Mouse (Mus musculus) embryonic fibroblast, embryonic 13.5 days (primary cell): ENCODE results near the gene F12. TPM values are rescaled to one million over a fixed set of nuclear protein-coding genes. Genes with fewer than 3 reads are reported as not detected.

ENCODE experiments used
- H3K27ac ChIP-seq: 2 replicates; pipeline ENCODE4 v1.5.1; 2012; ENCODE audit warnings: low read length, control low read depth, inconsistent platforms; ENCODE audit not compliant: insufficient read depth
- H3K4me1 ChIP-seq: 2 replicates; pipeline ENCODE4 v1.6.1; 2011; ENCODE audit warnings: low read length; ENCODE audit not compliant: control insufficient read depth, insufficient read depth
- H3K4me3 ChIP-seq: 2 replicates; pipeline ENCODE4 v1.5.1; 2011; ENCODE audit warnings: mild to moderate bottlenecking, control low read depth, low read length; ENCODE audit not compliant: insufficient read depth
- CTCF ChIP-seq: IDR thresholded peaks from 2 replicates; pipeline ENCODE4 v1.5.1; 2011; ENCODE audit warnings: mild to moderate bottlenecking, control low read depth, low read length, moderate library complexity, borderline replicate concordance; ENCODE audit not compliant: insufficient read depth
- POLR2A ChIP-seq: IDR thresholded peaks from 2 replicates; pipeline ENCODE4 v1.6.1; 2011; ENCODE audit warnings: low read depth, mild to moderate bottlenecking, control low read depth, low read length, moderate library complexity
- polyA plus RNA-seq: library from polyadenylated mRNA; stranded (reverse); fragments of >200 nt; gene quantifications from 2 replicates; pipeline ENCODE4 v1.2.4, GENCODE M21; 2011; ENCODE audit warnings: low read depth; ENCODE audit not compliant: missing spikeins, insufficient read length

Gene F12
- polyA plus RNA-seq, 1 experiment, result not detected

GRCm38 (mm10) chr13:55404853-55405782 lies 21.5 kb downstream of the F12 start:
- H3K4me1 ChIP-seq, result no peaks in the 10 kb centered on the region
- H3K27ac ChIP-seq, result no peak overlapping the region
- TF ChIP-seq CTCF (peak; percentile 65), POLR2A (no peak)
- H3K4me3 ChIP-seq, result no peak overlapping the region

GRCm38 (mm10) chr13:55403935-55404852 lies 22.4 kb downstream of the F12 start:
- no peak overlapping the region for H3K27ac ChIP-seq
- TF ChIP-seq POLR2A, result no peak
- H3K4me3 ChIP-seq, result no peak overlapping the region
- no peaks in the 10 kb centered on the region for H3K4me1 ChIP-seq

GRCm38 (mm10) chr13:55403266-55403665 lies 23.3 kb downstream of the F12 start:
- Histone ChIP-seq H3K4me1 (no peaks in the 10 kb centered on the region), H3K27ac (no peak overlapping the region), H3K4me3 (no peak overlapping the region)
- TF ChIP-seq POLR2A (no peak), CTCF (no peak)

GRCm38 (mm10) chr13:55400039-55400346 lies 26.6 kb downstream of the F12 start:
- Histone ChIP-seq H3K27ac (no peak overlapping the region), H3K4me3 (no peak overlapping the region), H3K4me1 (no peaks in the 10 kb centered on the region)
- TF ChIP-seq POLR2A (no peak), CTCF (no peak)

- no peak for TF ChIP-seq CTCF
- TF ChIP-seq POLR2A, result no peak
Observed at GRCm38 (mm10) chr13:55399300-55400038, 27.1 kb downstream of the F12 start.

GRCm38 (mm10) chr13:55398088-55398487 lies 28.5 kb downstream of the F12 start, which contains the start of gene Slc34a1:
Gene Slc34a1, plus strand, starts transcription at chr13:55398187.
- Histone ChIP-seq H3K27ac (no peak within 1 kb of the TSS), H3K4me1 (no peaks in the 10 kb centered on the region), H3K4me3 (no peak within 1 kb of the TSS)
- TF ChIP-seq CTCF, result no peak
- no peak for TF ChIP-seq POLR2A

More at GRCm38 (mm10) chr13:55399300-55400038, 27.1 kb downstream of the F12 start:
- Histone ChIP-seq H3K4me3 (no peak overlapping the region), H3K27ac (no peak overlapping the region), H3K4me1 (no peaks in the 10 kb centered on the region)

- H3K4me3 ChIP-seq, result no peak overlapping the region
- no peak for TF ChIP-seq CTCF
- no peak overlapping the region for H3K27ac ChIP-seq
- H3K4me1 ChIP-seq, result no peaks in the 10 kb centered on the region
Observed at GRCm38 (mm10) chr13:55392933-55393332, 33.7 kb downstream of the F12 start.

- H3K4me1 ChIP-seq, result no peaks in the 10 kb centered on the region
- no peak overlapping the region for H3K4me3 ChIP-seq
- H3K27ac ChIP-seq, result no peak overlapping the region
- TF ChIP-seq POLR2A (no peak), CTCF (no peak)
Observed at GRCm38 (mm10) chr13:55391626-55392029, 35.0 kb downstream of the F12 start.

- TF ChIP-seq POLR2A (no peak), CTCF (no peak)
- Histone ChIP-seq H3K4me1 (no peaks in the 10 kb centered on the region), H3K27ac (no peak overlapping the region), H3K4me3 (no peak overlapping the region)
Observed at GRCm38 (mm10) chr13:55390644-55391043, 35.9 kb downstream of the F12 start.
